Mouse (Mus musculus) myocyte (in vitro differentiated cells): ENCODE results near the gene Tmem259.

Experiments used
- CEBPB ChIP-seq: IDR thresholded peaks from 2 replicates; pipeline ENCODE4 v1.6.1; 2011; ENCODE audit warnings: mild to moderate bottlenecking, moderate library complexity; ENCODE audit not compliant: poor library complexity, insufficient read depth, severe bottlenecking
- E2F4 ChIP-seq: IDR thresholded peaks from one replicate; pipeline ENCODE4 v1.6.1; 2011; ENCODE audit warnings: mild to moderate bottlenecking, control low read depth, moderate library complexity; ENCODE audit not compliant: insufficient read depth
- MAX ChIP-seq: IDR thresholded peaks from one replicate; pipeline ENCODE4 v1.6.1; 2011; ENCODE audit warnings: low read depth, mild to moderate bottlenecking, control low read depth
- MYOD1 ChIP-seq, 3 experiments: IDR thresholded peaks; one replicate each; pipeline ENCODE4 v1.6.1; 2011; ENCODE audit warnings: control low read depth in 2 of 3, low read depth in 2 of 3, mild to moderate bottlenecking in 2 of 3, moderate library complexity in 1 of 3; ENCODE audit not compliant: insufficient read length in 2 of 3, control insufficient read depth in 1 of 3
- MYOG ChIP-seq, 3 experiments: IDR thresholded peaks; one replicate each; pipeline ENCODE4 v1.6.1; 2011; ENCODE audit warnings: control low read depth in 2 of 3, low read depth in 2 of 3, mild to moderate bottlenecking in 2 of 3; ENCODE audit not compliant: insufficient read length in 2 of 3, control insufficient read depth in 1 of 3, insufficient read depth in 1 of 3
- POLR2A ChIP-seq: IDR thresholded peaks from one replicate; pipeline ENCODE4 v1.6.1; 2011; ENCODE audit warnings: low read depth, mild to moderate bottlenecking, control low read depth, moderate library complexity; ENCODE audit not compliant: insufficient read length
- POLR2AphosphoS2 ChIP-seq: IDR thresholded peaks from one replicate; pipeline ENCODE4 v1.6.1; 2011; ENCODE audit warnings: low read depth, control low read depth; ENCODE audit not compliant: insufficient read length
- REST ChIP-seq: IDR thresholded peaks from one replicate; pipeline ENCODE4 v1.6.1; 2011; ENCODE audit warnings: mild to moderate bottlenecking, control low read depth, moderate library complexity; ENCODE audit not compliant: insufficient read depth, insufficient read length
- SRF ChIP-seq: IDR thresholded peaks from one replicate; pipeline ENCODE4 v1.6.1; 2011; ENCODE audit warnings: low read depth; ENCODE audit not compliant: control insufficient read depth, insufficient read length
- TCF12 ChIP-seq: IDR thresholded peaks from one replicate; pipeline ENCODE4 v1.6.1; 2011; ENCODE audit warnings: mild to moderate bottlenecking, control low read depth; ENCODE audit not compliant: poor library complexity, insufficient read depth, severe bottlenecking
- USF1 ChIP-seq: IDR thresholded peaks from one replicate; pipeline ENCODE4 v1.6.1; 2011; ENCODE audit warnings: low read depth, mild to moderate bottlenecking, control low read depth, moderate library complexity

- no peak for TF ChIP-seq USF1
- no peak for TF ChIP-seq POLR2AphosphoS2
- TF ChIP-seq E2F4 = no peak
- no peak for TF ChIP-seq POLR2A
- no peak for TF ChIP-seq MAX
- TF ChIP-seq REST = no peak
- TF ChIP-seq MYOG (IDR thresholded peaks at IDR 0.05; ENCODE audit: control insufficient read depth in 1 of 3, insufficient read depth in 1 of 3, insufficient read length in 2 of 3, low read depth in 2 of 3) = no peak
- no peak for TF ChIP-seq CEBPB
- no peak for TF ChIP-seq SRF
- TF ChIP-seq MYOD1 (IDR thresholded peaks at IDR 0.05; ENCODE audit: control insufficient read depth in 1 of 3, insufficient read length in 2 of 3, low read depth in 2 of 3) = no peak
- no peak for TF ChIP-seq TCF12
These were observed 41.8 kb upstream of the Tmem259 start for GRCm38 (mm10) chr10:80025889-80026288.
